Mouse (Mus musculus) right cerebral cortex, adult 2 months (tissue): Measurements from ENCODE around the gene Enox1.
"Not testable (repeated sequence)": the region's sequence is repeated elsewhere in the genome, so short reads cannot be mapped to it uniquely, and the experiment has no call there.

Experiments
- DNase-seq, 2 experiments: peaks; one replicate each; pipeline ENCODE4 v3.0.0; 2021 to 2022; ENCODE audit warnings: low spot score in 2 of 2

The Enox1 gene

GRCm38 (mm10) chr14:77509924-77510323 is 353.4 kb downstream of the Enox1 start:
- no peak for DNase-seq

- no peak for DNase-seq
Observed at GRCm38 (mm10) chr14:77511137-77511870, 354.7 kb downstream of the Enox1 start.

- no peak for DNase-seq
Observed at GRCm38 (mm10) chr14:77518017-77518416, 361.5 kb downstream of the Enox1 start.

- no peak for DNase-seq
Observed at GRCm38 (mm10) chr14:77518941-77519695, 362.6 kb downstream of the Enox1 start.

GRCm38 (mm10) chr14:77519701-77520100 is 363.1 kb downstream of the Enox1 start:
- no peak for DNase-seq

GRCm38 (mm10) chr14:77524303-77524702 is 367.7 kb downstream of the Enox1 start:
- DNase-seq, result no peak

- DNase-seq, result no peak
Observed at GRCm38 (mm10) chr14:77526262-77526661, 369.7 kb downstream of the Enox1 start.

GRCm38 (mm10) chr14:77529201-77529600 is 372.6 kb downstream of the Enox1 start:
- no peak for DNase-seq

GRCm38 (mm10) chr14:77529621-77530020 is 373.1 kb downstream of the Enox1 start:
- DNase-seq, result no peak

GRCm38 (mm10) chr14:77533638-77534037 is 377.1 kb downstream of the Enox1 start:
- DNase-seq, result no peak

- no peak for DNase-seq
Observed at GRCm38 (mm10) chr14:77534120-77534519, 377.6 kb downstream of the Enox1 start.

- no peak for DNase-seq
Observed at GRCm38 (mm10) chr14:77536592-77536991, 380.0 kb downstream of the Enox1 start.

- DNase-seq, result not testable (repeated sequence)
Observed at GRCm38 (mm10) chr14:77539563-77539962, 383.0 kb downstream of the Enox1 start.

GRCm38 (mm10) chr14:77541925-77542324 is 385.4 kb downstream of the Enox1 start:
- DNase-seq, result no peak

GRCm38 (mm10) chr14:77546531-77547274 is 390.1 kb downstream of the Enox1 start:
- peak in 1 of 2 experiments; percentile 12 for DNase-seq

GRCm38 (mm10) chr14:77547351-77547750 is 390.8 kb downstream of the Enox1 start:
- no peak for DNase-seq

- no peak for DNase-seq
Observed at GRCm38 (mm10) chr14:77548963-77549362, 392.4 kb downstream of the Enox1 start.

- DNase-seq, result no peak
Observed at GRCm38 (mm10) chr14:77557446-77558070, 401.0 kb downstream of the Enox1 start.

- DNase-seq, result no peak
Observed at GRCm38 (mm10) chr14:77558910-77559309, 402.3 kb downstream of the Enox1 start.

GRCm38 (mm10) chr14:77559792-77560191 is 403.2 kb downstream of the Enox1 start:
- no peak for DNase-seq

- DNase-seq, result no peak
Observed at GRCm38 (mm10) chr14:77561808-77562583, 405.4 kb downstream of the Enox1 start.
